Mouse (Mus musculus) thymus, postnatal 0 days (tissue): ENCODE data around the gene Uqcc1. TPM values are rescaled to one million over a fixed set of nuclear protein-coding genes. Genes with fewer than 3 reads are reported as not detected.
"Not testable (repeated sequence)": the region's sequence is repeated elsewhere in the genome, so short reads cannot be mapped to it uniquely, and the experiment has no call there.

Experiments used
- DNase-seq: peaks from one replicate; pipeline ENCODE4 v3.0.0-alpha.2; 2015; ENCODE audit warnings: low spot score
- polyA plus RNA-seq: library from polyadenylated mRNA; unstranded; fragments of >200 nt; fragmentation: Nextera tagmentation; extraction: Ambion mirVana; gene quantifications from 2 replicates; pipeline ENCODE4 v1.2.1, GENCODE M21; 2015

Gene Uqcc1
- polyA plus RNA-seq, 1 experiment from 2014 or later: 58.2 TPM

DNA sequence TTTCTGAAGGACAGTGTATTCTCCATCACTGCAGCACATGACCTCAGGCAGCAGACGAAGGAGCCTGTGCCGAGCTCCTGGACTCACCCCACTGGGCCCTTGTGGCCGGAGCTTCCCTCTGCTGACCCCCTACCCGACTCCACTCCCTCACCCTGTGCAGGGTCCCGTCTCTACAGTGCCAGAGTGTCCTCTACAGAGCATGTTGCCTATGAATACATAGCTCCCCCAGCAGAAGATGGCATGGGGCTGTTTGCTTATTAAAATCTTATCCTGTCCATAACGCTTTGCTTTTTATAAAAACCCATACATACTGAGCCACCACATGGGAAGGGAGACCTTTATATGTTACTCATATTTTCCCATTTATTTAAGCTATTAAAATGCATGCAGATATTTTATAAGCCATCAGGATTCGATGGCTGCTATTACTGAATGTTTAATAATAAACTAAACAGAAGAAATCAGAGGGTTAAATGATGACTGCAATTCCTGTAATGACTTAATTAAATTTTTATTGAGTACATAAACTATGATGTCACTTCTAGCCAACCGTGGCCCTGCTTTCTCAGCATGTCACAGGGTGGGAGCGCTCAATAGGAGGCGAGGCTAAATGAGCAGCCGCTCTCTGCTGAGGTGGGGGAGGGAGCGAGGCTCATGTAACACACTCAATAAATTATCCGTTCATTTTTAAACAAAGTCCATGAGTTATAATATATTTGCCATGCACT is 67.4 kb downstream of the Uqcc1 start:
- DNase-seq: no peak

DNA sequence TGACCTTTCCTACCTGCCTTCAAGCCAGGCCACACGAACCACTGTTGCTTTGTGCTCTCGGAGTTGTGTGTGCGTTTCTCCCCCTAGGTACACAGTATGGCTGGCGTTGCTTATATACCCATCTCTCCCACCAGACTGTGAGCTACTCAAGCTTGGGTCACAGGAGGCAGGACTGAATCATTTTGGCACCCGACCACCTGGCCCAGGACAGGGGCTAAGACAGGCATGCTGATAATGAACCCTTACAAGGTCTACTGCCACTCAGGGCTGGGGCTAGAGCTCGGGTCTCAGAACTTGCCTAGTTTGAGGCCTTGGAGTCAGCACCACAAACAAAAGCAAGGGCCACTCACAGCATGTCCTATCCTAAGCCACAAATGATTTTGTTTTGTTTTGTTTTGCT is 68.5 kb downstream of the Uqcc1 start:
- no peak for DNase-seq

DNA sequence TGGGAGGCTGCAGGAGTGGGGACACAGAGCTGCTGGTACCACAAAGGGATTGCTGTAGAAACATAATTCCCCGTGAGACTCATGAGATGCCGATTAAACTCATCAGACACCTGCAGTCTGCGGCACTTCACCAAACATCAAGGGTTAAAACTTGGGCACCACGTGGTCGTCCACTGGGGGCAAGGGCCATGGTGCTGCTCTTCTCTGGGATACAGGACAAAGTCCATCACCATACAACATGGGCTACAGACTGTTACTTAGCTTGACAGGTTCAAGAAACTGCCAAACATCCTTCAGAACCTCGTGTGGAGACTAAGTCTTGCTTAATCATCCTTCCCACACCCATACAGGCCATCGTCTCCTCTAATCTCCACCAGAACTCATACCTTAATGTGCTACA is 70.0 kb downstream of the Uqcc1 start:
- DNase-seq: no peak

DNA sequence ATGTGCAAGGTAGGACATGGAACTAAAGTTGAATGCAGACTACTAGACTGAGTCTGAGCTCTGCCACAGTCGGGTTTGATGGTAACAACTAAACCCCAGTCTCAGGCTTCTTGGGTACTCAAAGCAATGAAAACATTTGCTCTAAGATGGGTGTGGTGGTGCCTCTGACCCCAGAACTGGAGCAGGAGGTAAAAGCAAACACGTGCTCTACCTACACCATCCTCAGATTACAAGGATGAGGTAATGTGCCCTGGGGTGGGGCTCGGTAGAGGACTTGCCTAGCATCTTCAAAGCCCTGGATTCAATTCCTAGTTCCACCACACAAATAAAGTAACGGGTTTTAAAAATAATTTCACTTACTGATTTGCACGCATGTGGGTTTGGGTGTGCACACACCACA is 77.6 kb downstream of the Uqcc1 start:
- no peak for DNase-seq

DNA sequence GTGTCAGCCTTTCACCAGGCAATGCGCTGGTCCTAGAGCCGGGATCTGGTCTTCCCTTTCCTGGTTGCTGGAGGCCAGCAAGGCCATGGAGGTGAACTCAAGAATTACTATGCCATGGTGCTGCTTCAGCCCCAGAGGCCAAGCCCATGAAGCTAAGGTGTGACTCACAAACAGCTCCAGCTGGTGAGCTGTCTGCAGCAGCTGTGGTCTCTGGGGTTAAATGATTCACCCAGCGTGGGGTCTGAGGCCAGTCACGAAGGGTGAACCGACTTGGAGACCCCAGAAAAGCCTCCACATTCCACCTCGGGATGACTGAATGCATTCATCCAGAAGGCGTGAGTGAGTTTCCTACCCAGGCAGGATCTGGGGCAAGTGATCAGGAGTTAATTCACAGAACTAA is 80.0 kb downstream of the Uqcc1 start:
- DNase-seq: no peak

DNA sequence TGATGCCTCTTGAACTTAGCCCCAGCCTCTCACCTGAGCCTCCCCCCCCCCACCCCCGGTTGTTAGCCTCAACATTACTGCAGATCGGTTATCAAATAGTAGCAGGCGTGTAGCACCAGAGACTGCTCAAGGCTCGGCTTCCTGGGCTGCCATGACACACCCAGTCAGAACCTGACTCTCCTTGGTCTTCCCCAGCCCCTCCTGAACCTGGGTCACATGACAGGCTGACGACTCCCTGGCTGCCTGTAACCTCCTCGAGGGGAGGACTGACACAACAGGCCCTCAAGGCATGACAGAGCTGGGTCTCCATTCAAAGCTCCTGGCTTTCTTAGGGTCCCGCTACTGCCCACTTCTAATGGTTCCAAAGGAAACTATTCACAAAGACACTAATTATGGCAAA is 80.6 kb downstream of the Uqcc1 start:
- no peak for DNase-seq

DNA sequence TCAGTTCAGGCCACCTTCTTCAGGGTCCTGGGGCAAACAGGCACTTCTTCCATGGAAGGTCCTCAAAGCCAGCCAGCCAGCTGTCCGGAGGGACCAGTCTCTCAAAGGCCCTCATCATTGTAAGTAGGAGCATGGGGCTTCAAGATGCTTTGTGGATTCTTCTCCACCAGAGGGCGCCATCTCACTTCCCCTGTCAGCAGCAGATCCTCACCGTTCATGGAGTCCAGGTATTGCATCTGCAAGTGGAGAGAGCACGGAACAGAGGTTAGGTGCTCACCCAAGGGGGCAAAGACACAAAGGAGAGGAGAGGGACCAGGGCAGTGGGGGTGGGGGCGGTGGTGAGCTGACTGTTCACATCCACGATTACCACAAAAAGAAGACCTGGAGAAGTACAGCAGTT is 81.8 kb downstream of the Uqcc1 start:
- DNase-seq: peak; percentile 82

DNA sequence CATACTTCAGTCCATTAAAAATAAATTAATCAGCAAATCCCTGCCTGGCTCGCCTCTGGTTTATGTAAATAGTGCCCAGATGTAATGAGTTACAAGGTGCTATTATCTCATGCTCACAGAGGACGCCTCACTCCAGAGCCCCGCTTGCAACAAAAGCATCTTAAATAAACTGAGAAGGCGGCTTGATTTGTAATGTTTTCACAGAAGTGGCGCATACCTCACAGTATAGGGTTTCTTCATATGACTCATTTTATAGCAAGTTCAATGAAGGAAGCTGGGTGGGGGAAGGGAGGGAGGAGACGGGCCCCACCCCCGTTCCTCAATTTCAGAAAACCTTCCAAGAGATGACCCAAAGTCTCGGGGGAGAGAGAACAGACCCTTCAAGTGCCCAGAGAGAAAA is 83.2 kb downstream of the Uqcc1 start:
- DNase-seq: no peak

DNA sequence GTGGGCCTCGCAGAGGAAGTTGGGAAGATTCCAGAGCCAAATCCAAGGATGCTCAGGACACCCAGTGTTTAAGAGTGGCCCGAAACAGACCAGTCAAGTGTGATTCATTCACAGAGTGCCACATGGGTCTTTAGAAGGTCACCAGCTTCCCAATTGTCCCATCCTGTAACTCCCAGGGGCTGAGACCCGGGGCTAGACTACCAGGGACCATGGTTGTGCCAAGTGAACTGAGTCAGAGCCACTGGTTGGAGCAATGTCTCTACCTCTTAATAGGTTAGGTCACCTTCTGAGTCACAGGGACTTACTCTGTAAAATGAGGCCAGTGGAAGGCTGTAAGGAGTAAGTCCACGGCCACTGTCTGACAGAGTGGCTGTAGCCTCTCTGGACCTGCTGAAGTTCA is 91.1 kb downstream of the Uqcc1 start:
- no peak for DNase-seq

DNA sequence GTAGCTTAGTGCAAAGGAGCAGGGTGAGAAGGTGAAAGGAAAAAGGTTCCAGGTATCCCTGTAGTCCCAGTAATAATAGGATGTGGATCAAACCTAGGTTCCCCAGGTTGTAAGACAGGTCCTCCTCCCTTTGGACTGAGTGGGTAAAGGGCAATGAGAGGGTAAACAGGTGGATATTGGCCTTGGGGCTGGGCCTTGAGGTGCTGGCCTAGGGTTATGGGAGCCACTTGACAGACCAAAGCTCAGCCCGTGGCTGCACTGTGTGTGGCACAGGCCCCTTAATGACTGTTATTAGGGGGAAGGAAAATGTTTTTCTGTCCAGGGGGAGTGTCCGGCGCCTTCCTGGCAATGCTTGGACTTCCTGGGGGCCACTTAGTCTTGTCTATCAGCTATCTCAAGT is 92.1 kb downstream of the Uqcc1 start:
- DNase-seq: no peak

DNA sequence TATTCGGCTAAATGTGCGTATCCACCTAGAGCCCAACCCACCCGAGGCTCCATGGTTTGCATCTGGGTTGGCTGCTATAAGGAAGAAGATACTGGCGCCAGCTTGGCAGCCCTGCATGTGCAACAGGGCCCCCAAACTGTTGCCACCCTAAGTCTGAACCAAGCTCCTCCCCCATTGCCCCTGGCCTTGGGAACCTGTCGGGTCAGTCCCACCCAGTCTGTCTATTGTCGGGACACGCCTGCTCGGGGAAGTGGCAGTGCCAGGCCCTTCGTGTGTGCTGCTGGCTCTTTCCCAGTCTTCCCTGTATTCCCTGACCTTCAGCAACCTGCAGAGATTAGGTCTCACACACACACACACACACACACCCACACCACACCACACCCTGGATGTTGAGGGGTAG is 95.4 kb downstream of the Uqcc1 start, which contains the start of gene Fam83c:
TSS of gene Fam83c (minus strand) at position 123 of the 400 bp plus-strand sequence.
- DNase-seq: no peak

DNA sequence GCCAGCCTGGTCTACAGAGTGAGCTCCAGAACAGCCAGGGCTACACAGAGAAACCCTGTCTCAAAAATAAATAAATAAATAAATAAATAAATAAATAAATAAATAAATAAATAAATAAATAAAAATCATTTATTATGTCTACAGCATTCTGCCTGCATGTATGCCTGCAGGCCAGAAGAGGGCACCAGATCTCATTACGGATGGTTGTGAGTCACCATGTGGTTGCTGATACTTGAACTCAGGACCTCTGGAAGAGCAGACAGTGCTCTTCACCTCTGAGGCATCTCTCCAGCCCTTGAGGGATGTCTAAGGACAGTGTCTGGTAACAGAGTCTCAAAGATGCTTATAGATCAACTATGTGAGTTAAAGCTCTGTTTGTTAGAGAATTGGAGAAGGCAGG is 98.0 kb downstream of the Uqcc1 start:
- DNase-seq: not testable (repeated sequence)

DNA sequence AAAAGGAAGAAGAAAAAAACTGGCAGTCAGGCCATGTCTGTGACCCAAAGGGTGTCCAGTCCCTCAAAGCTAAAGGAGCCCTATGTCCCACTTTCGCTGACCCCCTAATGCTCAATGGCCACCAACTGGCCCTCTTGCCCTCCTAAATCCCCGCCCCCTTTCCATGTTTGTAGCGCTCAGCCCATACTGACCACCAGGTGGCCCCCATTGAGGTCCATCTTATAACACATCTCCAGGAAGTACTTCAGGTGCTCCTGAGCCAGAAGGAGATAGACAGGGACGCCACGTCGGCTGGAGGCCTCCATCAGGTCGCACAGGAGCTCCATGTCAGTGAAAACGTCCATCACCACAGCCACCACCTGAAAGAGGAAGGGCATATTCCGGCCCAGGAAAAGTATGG is 98.8 kb downstream of the Uqcc1 start:
- DNase-seq: no peak

DNA sequence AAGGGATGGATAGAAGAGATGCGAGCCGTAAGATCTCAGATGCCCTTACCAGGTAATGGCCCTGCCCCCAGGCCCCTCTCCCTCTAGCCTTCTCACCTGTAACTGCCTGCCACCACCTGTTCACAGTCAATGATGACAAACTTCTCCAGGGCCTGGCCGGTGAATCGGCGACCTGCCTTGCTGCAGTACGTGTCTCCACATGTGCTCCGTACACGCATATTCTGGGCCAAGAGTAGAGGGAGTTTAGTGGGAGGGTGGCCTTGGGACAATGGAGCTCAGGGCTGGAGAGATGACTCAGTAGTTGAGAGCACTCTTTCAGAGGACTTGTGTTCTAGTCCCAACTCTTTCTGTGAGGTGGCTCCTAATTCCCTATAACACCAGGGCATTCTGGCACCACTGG is 99.3 kb downstream of the Uqcc1 start:
- no peak for DNase-seq

DNA sequence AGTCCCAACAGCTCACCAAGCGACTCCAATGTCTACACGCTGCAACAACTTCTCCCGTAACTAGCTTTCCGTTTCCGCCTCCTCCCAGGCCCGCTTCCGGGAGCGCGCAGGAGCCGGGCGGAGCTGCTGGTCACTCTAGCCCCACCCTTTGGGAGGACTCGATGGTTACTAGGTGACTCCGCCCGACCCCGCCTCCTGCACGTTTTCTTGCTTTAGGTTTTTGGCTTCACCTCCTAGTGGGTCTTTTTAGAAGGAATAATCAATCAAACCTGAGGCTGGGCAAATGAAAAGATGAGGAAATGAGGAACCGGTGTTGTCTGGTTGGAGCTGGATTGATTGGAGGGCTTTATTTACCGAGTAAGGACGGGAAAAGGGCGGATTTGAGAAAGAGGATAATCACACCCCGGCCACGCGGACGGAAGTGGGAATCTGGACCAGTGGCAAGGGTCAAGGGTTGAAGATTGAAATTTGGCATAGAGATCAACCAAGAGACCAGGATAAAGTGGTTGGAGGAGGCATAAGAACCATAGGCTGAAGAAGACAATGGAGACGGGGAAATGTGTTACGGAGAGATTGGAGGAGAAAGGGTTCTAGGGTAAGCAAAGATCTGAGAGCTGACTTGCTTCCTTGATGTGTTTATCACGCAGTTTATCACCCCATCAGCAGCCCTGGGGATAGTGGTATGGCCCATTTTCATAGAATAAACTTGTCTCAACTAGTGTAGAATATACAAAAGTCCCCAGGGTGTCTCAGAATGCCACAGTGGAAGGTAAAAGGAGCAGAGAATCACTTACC is 103.3 kb downstream of the Uqcc1 start, which contains the start of gene Eif6:
TSS of gene Eif6 (minus strand) at position 296 of the 795 bp plus-strand sequence.
- peak; percentile 89 for DNase-seq

DNA sequence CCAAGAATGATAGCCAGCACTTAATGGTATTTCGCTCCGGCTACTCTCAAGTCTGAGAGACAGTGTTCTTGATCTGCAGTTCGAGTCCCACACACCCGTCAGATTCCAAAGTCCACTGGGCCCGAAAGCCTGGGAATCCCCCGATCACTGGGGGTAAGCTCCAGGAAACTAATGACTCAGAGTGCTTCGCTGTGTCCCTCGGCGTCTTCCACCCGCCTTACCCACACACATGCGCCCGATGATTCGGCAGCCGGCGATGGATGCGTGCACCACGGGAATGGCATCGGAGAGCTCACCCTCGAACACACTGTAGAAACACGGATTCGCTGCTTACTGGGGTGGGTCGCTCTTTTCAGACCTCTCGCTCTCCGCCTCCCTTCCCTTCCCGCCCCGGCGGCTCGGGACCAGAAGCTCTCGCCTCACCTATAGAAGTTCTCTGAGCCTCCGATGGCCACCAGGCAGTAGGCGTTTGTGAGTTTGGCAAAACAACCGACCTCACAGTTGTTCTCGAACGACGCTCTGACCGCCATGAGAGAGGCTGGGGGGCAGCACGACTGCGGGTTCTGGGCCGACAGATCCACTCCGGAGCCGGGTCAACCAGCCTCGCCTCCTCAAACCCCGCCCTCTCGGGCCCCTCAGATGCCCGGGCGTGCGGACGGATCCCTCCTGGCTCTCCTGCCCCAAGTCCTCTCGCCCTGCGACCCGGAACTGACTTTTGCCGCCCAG is 104.0 kb downstream of the Uqcc1 start:
- DNase-seq: no peak

DNA sequence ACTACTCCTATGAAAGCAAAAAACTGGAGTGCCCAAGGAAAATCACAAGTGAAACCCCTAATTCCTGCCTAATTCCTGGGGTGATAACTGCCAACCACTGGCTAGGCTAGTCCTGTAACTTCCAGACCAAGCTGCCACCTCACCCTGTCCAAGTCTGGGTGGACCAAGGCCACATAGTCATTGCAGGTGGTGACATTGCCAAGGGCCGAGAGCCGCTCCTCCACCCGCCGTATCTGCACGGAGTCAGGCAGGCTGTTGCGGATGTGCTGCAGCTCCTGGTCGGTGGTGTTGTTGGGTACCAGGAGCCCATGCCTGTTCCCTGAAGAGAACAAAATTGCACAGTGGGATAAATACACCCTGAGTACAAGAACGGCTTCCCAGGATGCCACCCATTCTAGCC is 106.4 kb downstream of the Uqcc1 start:
- DNase-seq: no peak

DNA sequence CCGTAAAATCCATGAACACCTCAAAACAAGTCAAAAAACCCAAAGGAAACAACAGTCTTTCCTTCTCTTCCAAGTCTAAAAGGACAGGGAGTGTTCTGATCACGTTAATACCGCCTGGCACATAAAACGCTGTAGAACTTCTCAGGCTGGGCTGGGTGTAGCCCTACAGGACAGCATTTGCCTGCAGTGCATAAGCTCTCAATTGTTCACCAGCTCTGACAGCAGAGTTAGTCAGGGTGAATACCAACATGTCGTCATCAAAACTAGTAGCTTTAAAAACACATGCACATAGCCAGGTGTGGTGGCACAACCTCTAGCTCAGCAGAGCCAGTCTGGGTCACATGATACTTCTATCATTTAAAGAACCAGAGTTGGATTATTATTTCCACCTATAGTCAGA is 109.3 kb downstream of the Uqcc1 start:
- DNase-seq: no peak

DNA sequence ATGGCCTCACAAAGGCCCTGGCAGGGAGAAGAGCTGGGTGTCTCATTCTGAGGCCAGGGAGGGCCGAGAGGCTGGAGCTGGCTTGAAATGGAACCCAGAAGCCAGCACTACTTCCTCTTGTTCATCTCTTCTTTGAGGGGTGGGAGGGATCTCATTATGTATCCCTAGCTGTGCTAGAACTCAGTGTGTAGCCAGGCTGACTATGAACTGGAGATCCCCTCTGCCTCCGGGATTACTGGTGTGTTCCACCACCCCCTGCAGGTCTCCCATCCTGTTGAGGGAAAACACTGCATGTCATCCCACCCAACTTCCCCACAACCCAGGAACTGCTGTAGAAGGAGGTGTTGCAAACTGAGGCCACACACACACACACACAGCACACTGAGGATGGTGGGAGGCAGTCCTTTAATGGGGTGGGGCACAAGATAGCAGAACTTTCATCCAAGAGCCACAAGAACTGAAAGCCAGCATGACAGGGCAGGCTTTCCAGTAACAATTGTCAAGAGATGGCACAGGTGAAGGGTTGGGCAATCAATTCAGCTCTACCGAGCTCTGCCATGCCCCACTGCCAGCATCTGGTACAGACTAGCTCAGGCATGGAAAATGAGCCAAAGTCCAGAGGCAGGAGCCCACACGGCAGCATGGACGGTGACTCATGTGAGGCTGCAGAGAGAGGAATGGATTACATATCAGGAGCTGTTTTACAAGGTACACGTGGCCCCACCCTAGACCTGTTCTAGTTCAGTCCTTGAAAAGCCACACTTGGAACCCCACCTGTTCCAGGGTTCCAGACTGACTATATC is 110.5 kb downstream of the Uqcc1 start:
- DNase-seq: no peak

DNA sequence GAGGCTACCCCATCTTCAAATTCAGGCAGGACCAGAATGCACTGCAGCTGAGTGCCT is 110.9 kb downstream of the Uqcc1 start, which contains the start of gene BC029722:
TSS of gene BC029722 (minus strand) at position 35 of the 57 bp plus-strand sequence.
- no peak for DNase-seq

DNA sequence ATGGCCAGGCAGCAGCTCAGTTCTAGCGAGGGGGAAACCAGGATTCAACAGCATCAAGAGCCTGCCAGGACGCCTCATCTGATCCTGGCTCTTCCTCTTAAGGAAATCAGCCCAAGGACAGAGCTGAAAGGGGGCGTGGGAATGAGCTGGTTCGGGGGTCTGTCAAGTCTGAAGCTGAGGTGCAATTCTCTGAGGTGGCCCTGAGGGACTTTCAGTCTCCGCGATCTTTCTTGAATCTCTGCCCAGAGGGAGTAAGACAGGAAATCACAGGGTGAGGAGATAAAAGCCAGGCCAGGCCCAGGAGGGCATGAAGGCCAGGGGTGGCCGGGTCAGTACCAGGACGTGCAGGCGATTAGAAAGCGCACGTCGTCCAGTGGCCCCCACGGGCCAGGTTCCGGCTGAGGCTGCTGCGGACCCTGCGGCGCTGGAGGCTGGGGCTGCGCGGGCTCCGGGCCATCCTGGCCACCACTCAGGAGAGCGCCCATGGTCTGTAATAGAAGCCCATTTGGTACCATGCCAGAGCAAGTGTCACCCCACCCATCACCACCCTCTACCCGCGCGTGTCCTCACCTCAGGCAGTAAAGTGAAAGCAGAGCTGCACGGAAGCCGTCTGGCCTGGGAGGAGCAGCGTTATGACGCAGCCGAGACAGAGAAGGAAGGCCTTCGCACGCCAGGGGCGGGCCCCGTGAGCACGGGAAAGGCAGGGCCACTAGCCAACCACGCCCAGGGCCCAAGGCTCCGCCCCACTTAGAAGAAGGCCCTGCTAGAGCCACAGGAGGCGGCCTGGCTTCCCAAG is 111.3 kb downstream of the Uqcc1 start:
- DNase-seq: peak; percentile 96
